Mouse (Mus musculus): ENCODE measurements around the gene Mblac1.

Mblac1 gene

GRCm38 (mm10) chr5:138193771-138194727, at the start of gene Mblac1:
TSS of gene Mblac1 (plus strand) at chr5:138194314.
- peak; percentile 64 to 79 for DNase-seq

GRCm38 (mm10) chr5:138154390-138154789, 39.7 kb upstream of the Mblac1 start:
- no peak for DNase-seq

- peak; percentile 74 to 86 for DNase-seq
Observed at GRCm38 (mm10) chr5:138155443-138155976, 38.6 kb upstream of the Mblac1 start, which contains the start of gene Zfp113. TSS of gene Zfp113 (minus strand) at chr5:138155744.

- DNase-seq, result no peak
Observed at GRCm38 (mm10) chr5:138160224-138160762, 33.8 kb upstream of the Mblac1 start.

GRCm38 (mm10) chr5:138160842-138161665, 33.1 kb upstream of the Mblac1 start, which contains the start of gene Cops6:
TSS of gene Cops6 (plus strand) at chr5:138161071.
- peak; percentile 89 to 91 for DNase-seq

GRCm38 (mm10) chr5:138163046-138163445, 31.1 kb upstream of the Mblac1 start:
- no peak for DNase-seq

- no peak for DNase-seq
Observed at GRCm38 (mm10) chr5:138163610-138164009, 30.5 kb upstream of the Mblac1 start.

GRCm38 (mm10) chr5:138165594-138165993, 28.5 kb upstream of the Mblac1 start:
- no peak for DNase-seq

- peak; percentile 86 to 89 for DNase-seq
Observed at GRCm38 (mm10) chr5:138170936-138171561, 23.1 kb upstream of the Mblac1 start.

GRCm38 (mm10) chr5:138171695-138172491, 22.2 kb upstream of the Mblac1 start, which contains the start of the genes Ap4m1 and Mcm7:
TSS of gene Ap4m1 (plus strand) at chr5:138172002.
TSS of gene Mcm7 (minus strand) at chr5:138172422.
- peak; percentile 84 to 93 for DNase-seq

- no peak for DNase-seq
Observed at GRCm38 (mm10) chr5:138173217-138173616, 20.9 kb upstream of the Mblac1 start.

GRCm38 (mm10) chr5:138186950-138187638, 7.0 kb upstream of the Mblac1 start, which contains the start of the genes Taf6 and Cnpy4:
TSS of gene Taf6 (minus strand) at chr5:138187451.
TSS of gene Cnpy4 (plus strand) at chr5:138187485.
- DNase-seq, result peak; percentile 65 to 75

- peak; percentile 30 to 59 for DNase-seq
Observed at GRCm38 (mm10) chr5:138187661-138188306, 6.3 kb upstream of the Mblac1 start.

GRCm38 (mm10) chr5:138194755-138195345, 736 bp downstream of the Mblac1 start:
- peak in 1 of 2 experiments; percentile 31 for DNase-seq

GRCm38 (mm10) chr5:138195463-138195862, 1.3 kb downstream of the Mblac1 start:
- no peak for DNase-seq

- no peak for DNase-seq
Observed at GRCm38 (mm10) chr5:138199576-138199975, 5.5 kb downstream of the Mblac1 start.

GRCm38 (mm10) chr5:138202086-138202485, 8.0 kb downstream of the Mblac1 start:
- no peak for DNase-seq

- no peak for DNase-seq
Observed at GRCm38 (mm10) chr5:138207253-138207652, 13.1 kb downstream of the Mblac1 start.

- DNase-seq, result no peak
Observed at GRCm38 (mm10) chr5:138207873-138208272, 13.8 kb downstream of the Mblac1 start.
